ENCODE assay signal across 8 mouse cellular contexts in genomic region chr11:35798495-35798820, GRCm38 (mm10). TPM values are rescaled to one million over a fixed set of nuclear protein-coding genes. Genes with fewer than 3 reads are reported as not detected.
DNase-seq lines count a peak whose midpoint lies in the region; ATAC-seq lines count a peak whose summit lies in the region.

No protein-coding gene starts in this region.

- H3K27me3 ChIP-seq in neural tube, embryonic 11.5 days (ENCODE audit: control insufficient read depth, insufficient read depth, low read length): peaks cover 36% of the 10 kb centered on the region
- H3K27me3 ChIP-seq in embryonic facial prominence, embryonic 11.5 days (ENCODE audit: control insufficient read depth, insufficient read depth, low read length): peaks cover 34% of the 10 kb centered on the region
- H3K27me3 ChIP-seq in intestine, embryonic 15.5 days (replicated peaks): peaks cover 49% of the 10 kb centered on the region
- peaks cover 73% of the 10 kb centered on the region for H3K27me3 ChIP-seq in liver, embryonic 12.5 days (replicated peaks)
- peaks cover 38% of the 10 kb centered on the region for H3K27me3 ChIP-seq in stomach, embryonic 16.5 days (ENCODE audit: control insufficient read depth, insufficient read depth, low read length)

- peak; percentile 83 for ATAC-seq in neural tube, embryonic 11.5 days (ENCODE audit: insufficient read depth, low FRiP score, low TSS enrichment)
- ATAC-seq in embryonic facial prominence, embryonic 11.5 days (replicated peaks; ENCODE audit: insufficient number of reproducible peaks, low FRiP score, low TSS enrichment, low read depth): no peak
- ATAC-seq in intestine, embryonic 15.5 days: peak; percentile 47; the same call in 1 of the 2 replicates
- ATAC-seq in liver, embryonic 12.5 days: no peak
- no peak for ATAC-seq in stomach, embryonic 16.5 days (ENCODE audit: insufficient read depth, low FRiP score)
- no peak for ATAC-seq in monocyte, adult 5-6 weeks (replicated peaks; ENCODE audit: insufficient number of reproducible peaks, low FRiP score, low TSS enrichment, poor library complexity, severe bottlenecking)

- H3K4me3 ChIP-seq in neural tube, embryonic 11.5 days (ENCODE audit: low read depth, low read length): peak overlapping the region; percentile 52
- H3K4me3 ChIP-seq in embryonic facial prominence, embryonic 11.5 days (ENCODE audit: low read depth, low read length): peak overlapping the region; percentile 42
- H3K4me3 ChIP-seq in intestine, embryonic 15.5 days (replicated peaks): peak overlapping the region; percentile 36
- peak overlapping the region; percentile 35 for H3K4me3 ChIP-seq in liver, embryonic 12.5 days
- H3K4me3 ChIP-seq in stomach, embryonic 16.5 days (replicated peaks; ENCODE audit: low read length): peak overlapping the region; percentile 37

- DNase-seq in neural tube, embryonic 11.5 days (ENCODE audit: low spot score): peak; percentile 68
- DNase-seq in neural tube, embryonic 10.5 days (ENCODE audit: extremely low spot score, low spot score): no peak
- peak; percentile 9 for DNase-seq in embryonic facial prominence, embryonic 11.5 days (ENCODE audit: low spot score)
- no peak for DNase-seq in ovary, postnatal 14 days (ENCODE audit: low spot score)

- no peak overlapping the region for H3K27ac ChIP-seq in neural tube, embryonic 11.5 days (ENCODE audit: low read depth, low read length)
- H3K27ac ChIP-seq in embryonic facial prominence, embryonic 11.5 days (replicated peaks; ENCODE audit: low read depth, low read length): no peak overlapping the region
- H3K27ac ChIP-seq in intestine, embryonic 15.5 days: no peak overlapping the region
- H3K27ac ChIP-seq in liver, embryonic 12.5 days: no peak overlapping the region
- H3K27ac ChIP-seq in stomach, embryonic 16.5 days (ENCODE audit: low read length): no peak overlapping the region

- no peaks in the 10 kb centered on the region; the same call in 1 of the 2 replicates for H3K4me1 ChIP-seq in neural tube, embryonic 11.5 days (ENCODE audit: control insufficient read depth, insufficient read depth, low read length)
- peaks cover 2% of the 10 kb centered on the region; the same call in 1 of the 2 replicates for H3K4me1 ChIP-seq in embryonic facial prominence, embryonic 11.5 days (ENCODE audit: control insufficient read depth, insufficient read depth, low read length)
- peaks cover 12% of the 10 kb centered on the region for H3K4me1 ChIP-seq in intestine, embryonic 15.5 days (replicated peaks)
- H3K4me1 ChIP-seq in liver, embryonic 12.5 days: peaks cover 10% of the 10 kb centered on the region
- H3K4me1 ChIP-seq in stomach, embryonic 16.5 days (ENCODE audit: control insufficient read depth, insufficient read depth, low read length): peaks cover 4% of the 10 kb centered on the region; the same call in 1 of the 2 replicates

- no peaks in the 10 kb centered on the region for H3K36me3 ChIP-seq in neural tube, embryonic 11.5 days (ENCODE audit: control insufficient read depth, insufficient read depth, low read length)
- no peaks in the 10 kb centered on the region for H3K36me3 ChIP-seq in embryonic facial prominence, embryonic 11.5 days (replicated peaks; ENCODE audit: control insufficient read depth, insufficient read depth, low read depth, low read length)
- no peaks in the 10 kb centered on the region for H3K36me3 ChIP-seq in intestine, embryonic 15.5 days
- H3K36me3 ChIP-seq in liver, embryonic 12.5 days: no peaks in the 10 kb centered on the region
- H3K36me3 ChIP-seq in stomach, embryonic 16.5 days (ENCODE audit: control insufficient read depth, insufficient read depth, low read length): no peaks in the 10 kb centered on the region

- H3K9me3 ChIP-seq in neural tube, embryonic 11.5 days (ENCODE audit: control insufficient read depth, low read length): no peaks in the 10 kb centered on the region
- no peaks in the 10 kb centered on the region for H3K9me3 ChIP-seq in embryonic facial prominence, embryonic 11.5 days (replicated peaks; ENCODE audit: control insufficient read depth, low read length)
- H3K9me3 ChIP-seq in intestine, embryonic 15.5 days: no peaks in the 10 kb centered on the region
- H3K9me3 ChIP-seq in liver, embryonic 12.5 days (replicated peaks): no peaks in the 10 kb centered on the region
- H3K9me3 ChIP-seq in stomach, embryonic 16.5 days (replicated peaks; ENCODE audit: control insufficient read depth, low read length): no peaks in the 10 kb centered on the region

- WGBS in neural tube, embryonic 11.5 days: 3% methylated on average over 23 of the region's 23 CpGs
- WGBS in embryonic facial prominence, embryonic 11.5 days: 2% methylated on average over 23 of the region's 23 CpGs
- 3% methylated on average over 23 of the region's 23 CpGs for WGBS in intestine, embryonic 15.5 days
- WGBS in liver, embryonic 12.5 days (ENCODE audit: insufficient replicate concordance): 5% methylated on average over 23 of the region's 23 CpGs
- 5% methylated on average over 23 of the region's 23 CpGs for WGBS in stomach, embryonic 16.5 days

- H3K9ac ChIP-seq in neural tube, embryonic 11.5 days (ENCODE audit: low read length): peak overlapping the region; percentile 48
- H3K9ac ChIP-seq in embryonic facial prominence, embryonic 11.5 days (replicated peaks; ENCODE audit: low read length): no peak overlapping the region
- H3K9ac ChIP-seq in intestine, embryonic 15.5 days: no peak overlapping the region
- no peak overlapping the region for H3K9ac ChIP-seq in liver, embryonic 12.5 days
- H3K9ac ChIP-seq in stomach, embryonic 16.5 days (ENCODE audit: low read length): no peak overlapping the region

- peak overlapping the region; percentile 71 for H3K4me2 ChIP-seq in neural tube, embryonic 11.5 days (ENCODE audit: low read depth)
- H3K4me2 ChIP-seq in embryonic facial prominence, embryonic 11.5 days (ENCODE audit: low read depth, low read length): peak overlapping the region; percentile 76
- peak overlapping the region; percentile 60 for H3K4me2 ChIP-seq in intestine, embryonic 15.5 days (replicated peaks)
- peak overlapping the region; percentile 54 for H3K4me2 ChIP-seq in liver, embryonic 12.5 days
- peak overlapping the region; percentile 51 for H3K4me2 ChIP-seq in stomach, embryonic 16.5 days (ENCODE audit: low read depth, low read length)

RNA-seq across cellular contexts. Expression of gene Fbll1, which starts 0.2 kb away (rescaled TPM):
- polyA plus RNA-seq in neural tube, embryonic 11.5 days (2014; fragmentation: Nextera tagmentation; extraction: Ambion mirVana): 4.3 and 4.9 TPM in 2 replicates
- polyA plus RNA-seq in embryonic facial prominence, embryonic 11.5 days (2014; fragmentation: Nextera tagmentation; extraction: Ambion mirVana): 0.77 and 1.1 TPM in 2 replicates
- polyA plus RNA-seq in intestine, embryonic 15.5 days (2015; fragmentation: Nextera tagmentation; extraction: Ambion mirVana): 0.57 and 0.77 TPM in 2 replicates
- polyA plus RNA-seq in liver, embryonic 12.5 days (2016; fragmentation: Nextera tagmentation; extraction: Ambion mirVana): not detected in 2 replicates
- 0.15 TPM in 1 of 2 replicates, not detected in the other for polyA plus RNA-seq in stomach, embryonic 16.5 days (2015; fragmentation: Nextera tagmentation; extraction: Ambion mirVana)
- not detected in 3 replicates for total RNA-seq in monocyte, adult 5-6 weeks (2017)

RNA-seq across cellular contexts. Expression of gene Pank3, which starts 29.2 kb away (rescaled TPM):
- polyA plus RNA-seq in neural tube, embryonic 11.5 days (2014; fragmentation: Nextera tagmentation; extraction: Ambion mirVana): 29.3 and 30.4 TPM in 2 replicates
- 22.2 and 24.8 TPM in 2 replicates for polyA plus RNA-seq in embryonic facial prominence, embryonic 11.5 days (2014; fragmentation: Nextera tagmentation; extraction: Ambion mirVana)
- 28.2 and 28.3 TPM in 2 replicates for polyA plus RNA-seq in intestine, embryonic 15.5 days (2015; fragmentation: Nextera tagmentation; extraction: Ambion mirVana)
- 7.6 and 8.2 TPM in 2 replicates for polyA plus RNA-seq in liver, embryonic 12.5 days (2016; fragmentation: Nextera tagmentation; extraction: Ambion mirVana)
- polyA plus RNA-seq in stomach, embryonic 16.5 days (2015; fragmentation: Nextera tagmentation; extraction: Ambion mirVana): 15.4 and 16.5 TPM in 2 replicates
- 45.7 to 48.6 TPM (median 48.0 TPM) in 3 replicates for total RNA-seq in monocyte, adult 5-6 weeks (2017)

RNA-seq across cellular contexts. Expression of gene Rars, which starts 35.8 kb away (rescaled TPM):
- polyA plus RNA-seq in neural tube, embryonic 11.5 days (2014; fragmentation: Nextera tagmentation; extraction: Ambion mirVana): 115 and 116 TPM in 2 replicates
- polyA plus RNA-seq in embryonic facial prominence, embryonic 11.5 days (2014; fragmentation: Nextera tagmentation; extraction: Ambion mirVana): 122 and 132 TPM in 2 replicates
- polyA plus RNA-seq in intestine, embryonic 15.5 days (2015; fragmentation: Nextera tagmentation; extraction: Ambion mirVana): 118 and 122 TPM in 2 replicates
- polyA plus RNA-seq in liver, embryonic 12.5 days (2016; fragmentation: Nextera tagmentation; extraction: Ambion mirVana): 78.9 and 80.3 TPM in 2 replicates
- polyA plus RNA-seq in stomach, embryonic 16.5 days (2015; fragmentation: Nextera tagmentation; extraction: Ambion mirVana): 90.1 and 92.1 TPM in 2 replicates
- total RNA-seq in monocyte, adult 5-6 weeks (2017): 47.1 to 62.1 TPM (median 50.5 TPM) in 3 replicates

Comparison
In these comparisons a context has a peak if more than half of its experiments do, and no peak if none do; other contexts are left out.
1. DNase-seq: peak in neural tube, embryonic 11.5 days (single experiment) and embryonic facial prominence, embryonic 11.5 days (single experiment); none in neural tube, embryonic 10.5 days (single experiment) and ovary, postnatal 14 days (single experiment).
2. ATAC-seq: peak in neural tube, embryonic 11.5 days (single experiment) and intestine, embryonic 15.5 days (single experiment); none in embryonic facial prominence, embryonic 11.5 days (single experiment), liver, embryonic 12.5 days (single experiment), stomach, embryonic 16.5 days (single experiment) and monocyte, adult 5-6 weeks (single experiment).
3. Peak in every context shown above with its lines, with median percentiles within 50 percentile points of each other: H3K4me2 ChIP-seq and H3K4me3 ChIP-seq.